Mouse (Mus musculus): ENCODE data around the gene Ptprm. TPM values are rescaled to one million over a fixed set of nuclear protein-coding genes. Genes with fewer than 3 reads are reported as not detected.

Gene Ptprm
- polyA plus RNA-seq, 1 experiment: 4.4 TPM

DNA sequence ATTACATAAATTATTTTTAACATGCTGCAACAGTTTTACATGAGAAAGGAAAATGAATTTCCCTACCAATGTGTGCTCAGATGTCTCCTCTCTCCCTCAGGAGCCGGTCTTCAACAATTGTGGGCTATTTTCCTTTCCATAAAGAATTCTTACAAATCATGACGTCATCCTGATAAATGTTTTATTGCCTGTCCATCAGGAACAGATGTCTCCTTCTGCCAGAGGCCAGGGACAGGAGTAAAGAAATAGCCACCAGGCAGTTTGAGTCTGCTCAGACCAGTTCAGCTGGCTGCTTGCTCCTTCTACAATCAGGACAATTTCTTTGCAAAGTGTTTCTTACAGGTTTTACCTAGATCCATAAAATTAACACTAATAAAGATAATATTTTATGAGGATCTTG is 357.4 kb downstream of the Ptprm start:
- no peaks in the 10 kb centered on the region for H3K27me3 ChIP-seq (ENCODE audit: control insufficient read depth, insufficient read depth, low read length)
- DNase-seq: no peak
- no peaks in the 10 kb centered on the region for H3K4me1 ChIP-seq (replicated peaks; ENCODE audit: control insufficient read depth, insufficient read depth, low read length)
- WGBS: 90% methylated on average over 2 of the region's 2 CpGs
- no peak for TF ChIP-seq POLR2A (IDR thresholded peaks at IDR 0.05; ENCODE audit: control insufficient read depth, extremely low read depth, insufficient read depth, low read length, poor library complexity)
- TF ChIP-seq CTCF (IDR thresholded peaks at IDR 0.05; ENCODE audit: borderline replicate concordance, control insufficient read depth, extremely low read depth, insufficient read depth, low read length, poor library complexity): no peak
- no peak overlapping the region for H3K4me3 ChIP-seq (ENCODE audit: control insufficient read depth, insufficient read depth, low read length)
- no peaks in the 10 kb centered on the region for H3K36me3 ChIP-seq (ENCODE audit: control insufficient read depth, insufficient read depth, low read length)
- H3K27ac ChIP-seq (ENCODE audit: control insufficient read depth, insufficient read depth, low read length): no peak overlapping the region

DNA sequence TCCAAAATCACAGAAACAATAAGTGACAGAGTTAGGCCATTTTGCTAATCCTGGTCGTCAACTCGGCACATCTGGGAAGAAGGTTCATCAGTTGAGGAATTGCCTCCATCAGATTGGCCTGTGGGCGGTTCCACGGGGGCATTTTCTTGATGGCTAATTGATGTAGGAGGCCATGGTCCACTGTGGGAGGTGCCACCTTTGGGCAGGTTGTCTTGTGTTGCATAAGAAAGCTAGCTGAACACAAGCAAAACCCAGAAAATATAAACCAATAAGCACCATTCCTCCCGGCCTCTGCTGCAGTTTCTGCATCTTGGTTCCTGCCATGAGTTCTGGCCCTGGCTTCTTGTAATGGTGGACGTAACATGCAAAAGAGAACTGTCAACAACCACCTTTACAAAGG is 358.2 kb downstream of the Ptprm start:
- 99% methylated on average over 6 of the region's 6 CpGs for WGBS
- H3K4me3 ChIP-seq (ENCODE audit: control insufficient read depth, insufficient read depth, low read length): no peak overlapping the region
- no peak for DNase-seq
- H3K4me1 ChIP-seq (replicated peaks; ENCODE audit: control insufficient read depth, insufficient read depth, low read length): no peaks in the 10 kb centered on the region
- H3K27me3 ChIP-seq (ENCODE audit: control insufficient read depth, insufficient read depth, low read length): no peaks in the 10 kb centered on the region
- H3K27ac ChIP-seq (ENCODE audit: control insufficient read depth, insufficient read depth, low read length): no peak overlapping the region
- no peaks in the 10 kb centered on the region for H3K36me3 ChIP-seq (ENCODE audit: control insufficient read depth, insufficient read depth, low read length)
- no peak for TF ChIP-seq POLR2A (IDR thresholded peaks at IDR 0.05; ENCODE audit: control insufficient read depth, extremely low read depth, insufficient read depth, low read length, poor library complexity)
- TF ChIP-seq CTCF (IDR thresholded peaks at IDR 0.05; ENCODE audit: borderline replicate concordance, control insufficient read depth, extremely low read depth, insufficient read depth, low read length, poor library complexity): no peak

DNA sequence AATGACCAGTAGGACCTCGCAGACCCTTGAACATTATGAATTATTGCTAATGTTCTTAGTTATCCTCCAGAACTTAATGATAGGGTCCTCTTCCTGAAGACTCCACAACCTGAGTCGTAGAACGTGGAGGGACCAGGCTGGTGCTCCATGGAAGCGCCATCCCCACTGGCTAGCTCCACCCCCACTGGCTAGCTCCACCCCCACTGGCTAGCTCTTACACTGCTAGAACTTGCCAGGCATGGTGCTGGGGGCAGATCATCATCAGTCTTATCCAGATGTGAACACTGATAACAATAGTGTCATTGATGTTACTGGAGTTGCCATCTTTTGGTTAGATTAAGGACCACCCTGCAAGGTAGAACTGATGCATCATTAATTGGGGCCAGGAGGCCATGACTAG is 362.4 kb downstream of the Ptprm start:
- Histone ChIP-seq H3K4me1 (replicated peaks; ENCODE audit: control insufficient read depth, insufficient read depth, low read length) (no peaks in the 10 kb centered on the region), H3K4me3 (ENCODE audit: control insufficient read depth, insufficient read depth, low read length) (no peak overlapping the region), H3K27ac (ENCODE audit: control insufficient read depth, insufficient read depth, low read length) (no peak overlapping the region), H3K36me3 (ENCODE audit: control insufficient read depth, insufficient read depth, low read length) (no peaks in the 10 kb centered on the region), H3K27me3 (ENCODE audit: control insufficient read depth, insufficient read depth, low read length) (no peaks in the 10 kb centered on the region)
- TF ChIP-seq POLR2A (IDR thresholded peaks at IDR 0.05; ENCODE audit: control insufficient read depth, extremely low read depth, insufficient read depth, low read length, poor library complexity) (no peak), CTCF (IDR thresholded peaks at IDR 0.05; ENCODE audit: borderline replicate concordance, control insufficient read depth, extremely low read depth, insufficient read depth, low read length, poor library complexity) (no peak)
- DNase-seq: no peak
- 91% methylated on average over 4 of the region's 4 CpGs for WGBS

DNA sequence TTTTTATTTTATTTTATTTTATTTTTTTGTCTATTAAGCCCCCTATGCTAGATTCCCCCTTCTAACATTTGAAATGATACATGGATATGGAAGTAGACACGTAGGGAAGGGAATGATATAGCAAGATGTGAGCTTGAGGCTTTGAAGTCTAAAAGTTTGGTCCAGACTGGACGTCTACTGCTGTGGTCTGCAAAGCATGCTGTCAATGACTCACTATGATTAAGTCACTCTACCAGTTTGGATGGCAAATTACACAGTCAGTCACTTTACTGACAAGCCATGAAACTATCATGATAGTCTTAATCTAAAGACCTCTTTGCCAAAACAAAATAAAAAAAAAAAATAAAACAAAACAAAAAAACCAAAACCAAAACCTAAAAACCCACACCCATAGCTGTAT is 363.5 kb downstream of the Ptprm start:
- 85% methylated on average over 2 of the region's 2 CpGs for WGBS
- Histone ChIP-seq H3K27me3 (ENCODE audit: control insufficient read depth, insufficient read depth, low read length) (no peaks in the 10 kb centered on the region), H3K27ac (ENCODE audit: control insufficient read depth, insufficient read depth, low read length) (no peak overlapping the region), H3K4me1 (replicated peaks; ENCODE audit: control insufficient read depth, insufficient read depth, low read length) (no peaks in the 10 kb centered on the region), H3K36me3 (ENCODE audit: control insufficient read depth, insufficient read depth, low read length) (no peaks in the 10 kb centered on the region), H3K4me3 (ENCODE audit: control insufficient read depth, insufficient read depth, low read length) (no peak overlapping the region)
- DNase-seq: no peak
- TF ChIP-seq CTCF (IDR thresholded peaks at IDR 0.05; ENCODE audit: borderline replicate concordance, control insufficient read depth, extremely low read depth, insufficient read depth, low read length, poor library complexity) (no peak), POLR2A (IDR thresholded peaks at IDR 0.05; ENCODE audit: control insufficient read depth, extremely low read depth, insufficient read depth, low read length, poor library complexity) (no peak)

DNA sequence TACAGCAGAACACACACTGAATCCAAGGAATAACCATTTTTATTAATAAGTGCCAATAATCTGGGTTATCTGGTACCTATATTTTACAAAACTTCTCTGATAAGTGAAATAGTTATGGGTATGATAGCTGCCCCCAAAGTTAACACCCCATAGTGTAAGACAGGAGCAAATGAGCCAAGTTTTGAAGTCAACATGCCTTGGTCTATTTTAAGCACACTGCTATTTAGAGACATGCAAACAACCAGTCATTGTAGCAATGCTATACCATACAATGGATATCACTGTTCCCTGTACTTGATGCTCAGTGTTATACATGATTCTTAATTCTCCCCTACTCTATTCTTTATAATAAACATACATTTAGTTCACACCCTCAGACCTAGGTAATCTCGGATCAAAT is 366.2 kb downstream of the Ptprm start:
- no peaks in the 10 kb centered on the region for H3K36me3 ChIP-seq (ENCODE audit: control insufficient read depth, insufficient read depth, low read length)
- H3K4me1 ChIP-seq (replicated peaks; ENCODE audit: control insufficient read depth, insufficient read depth, low read length): no peaks in the 10 kb centered on the region
- TF ChIP-seq POLR2A (IDR thresholded peaks at IDR 0.05; ENCODE audit: control insufficient read depth, extremely low read depth, insufficient read depth, low read length, poor library complexity): no peak
- TF ChIP-seq CTCF (IDR thresholded peaks at IDR 0.05; ENCODE audit: borderline replicate concordance, control insufficient read depth, extremely low read depth, insufficient read depth, low read length, poor library complexity): no peak
- 92% methylated on average over 1 of the region's 1 CpGs for WGBS
- no peak overlapping the region for H3K4me3 ChIP-seq (ENCODE audit: control insufficient read depth, insufficient read depth, low read length)
- H3K27ac ChIP-seq (ENCODE audit: control insufficient read depth, insufficient read depth, low read length): no peak overlapping the region
- no peaks in the 10 kb centered on the region for H3K27me3 ChIP-seq (ENCODE audit: control insufficient read depth, insufficient read depth, low read length)
- no peak for DNase-seq

DNA sequence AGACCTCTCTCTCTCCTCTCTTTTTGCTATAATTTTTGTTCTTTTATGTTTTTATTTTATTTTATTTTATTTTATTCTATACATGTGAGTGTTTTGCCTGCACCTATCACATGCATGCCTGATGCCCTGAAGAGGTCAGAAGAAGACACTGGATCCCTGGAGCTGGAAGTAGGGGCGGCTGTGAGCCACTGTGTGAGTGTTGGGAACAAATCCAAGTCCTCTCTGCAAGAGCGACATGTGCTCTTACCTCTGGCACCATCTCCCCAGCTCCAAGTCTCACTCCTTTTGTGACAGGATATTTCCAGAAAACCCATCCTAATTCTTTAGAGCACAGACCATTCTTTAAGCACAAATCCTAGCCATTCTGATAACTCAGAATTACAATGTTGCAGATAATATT is 372.6 kb downstream of the Ptprm start:
- Histone ChIP-seq H3K27ac (ENCODE audit: control insufficient read depth, insufficient read depth, low read length) (no peak overlapping the region), H3K4me1 (replicated peaks; ENCODE audit: control insufficient read depth, insufficient read depth, low read length) (no peaks in the 10 kb centered on the region), H3K27me3 (ENCODE audit: control insufficient read depth, insufficient read depth, low read length) (no peaks in the 10 kb centered on the region), H3K4me3 (ENCODE audit: control insufficient read depth, insufficient read depth, low read length) (no peak overlapping the region), H3K36me3 (ENCODE audit: control insufficient read depth, insufficient read depth, low read length) (no peaks in the 10 kb centered on the region)
- TF ChIP-seq POLR2A (IDR thresholded peaks at IDR 0.05; ENCODE audit: control insufficient read depth, extremely low read depth, insufficient read depth, low read length, poor library complexity) (no peak), CTCF (IDR thresholded peaks at IDR 0.05; ENCODE audit: borderline replicate concordance, control insufficient read depth, extremely low read depth, insufficient read depth, low read length, poor library complexity) (no peak)
- 82% methylated on average over 2 of the region's 2 CpGs for whole genome bisulfite sequencing
- no peak for DNase-seq

DNA sequence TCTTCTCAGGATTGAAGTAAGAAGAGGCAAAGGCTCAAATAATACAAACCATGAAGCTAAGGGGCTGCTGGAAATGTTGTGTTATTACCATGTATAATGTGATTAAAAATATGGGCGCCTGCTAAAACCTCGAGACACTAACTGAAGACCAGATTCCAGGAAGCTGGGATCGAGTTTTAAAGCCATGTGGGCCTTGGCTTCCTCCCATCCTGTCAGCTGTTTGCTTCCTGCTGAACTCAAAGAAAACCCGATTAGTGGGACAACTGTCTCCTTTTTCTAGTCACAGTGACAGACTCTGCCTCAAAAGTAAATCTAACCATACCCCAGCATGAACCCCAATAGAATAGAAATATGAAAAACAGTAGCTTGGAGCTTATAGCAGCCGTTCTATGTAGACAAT is 374.3 kb downstream of the Ptprm start:
- H3K27me3 ChIP-seq (ENCODE audit: control insufficient read depth, insufficient read depth, low read length): no peaks in the 10 kb centered on the region
- no peak overlapping the region for H3K27ac ChIP-seq (ENCODE audit: control insufficient read depth, insufficient read depth, low read length)
- WGBS: 62% methylated on average over 5 of the region's 5 CpGs
- TF ChIP-seq CTCF (IDR thresholded peaks at IDR 0.05; ENCODE audit: borderline replicate concordance, control insufficient read depth, extremely low read depth, insufficient read depth, low read length, poor library complexity): no peak
- TF ChIP-seq POLR2A (IDR thresholded peaks at IDR 0.05; ENCODE audit: control insufficient read depth, extremely low read depth, insufficient read depth, low read length, poor library complexity): no peak
- no peak for DNase-seq
- H3K4me3 ChIP-seq (ENCODE audit: control insufficient read depth, insufficient read depth, low read length): no peak overlapping the region
- H3K36me3 ChIP-seq (ENCODE audit: control insufficient read depth, insufficient read depth, low read length): no peaks in the 10 kb centered on the region
- H3K4me1 ChIP-seq (replicated peaks; ENCODE audit: control insufficient read depth, insufficient read depth, low read length): no peaks in the 10 kb centered on the region

Data from thymus, adult 2 months (tissue).